Mouse (Mus musculus) heart, postnatal 0 days (tissue): ENCODE data around the gene Hist1h4c. TPM values are rescaled to one million over a fixed set of nuclear protein-coding genes. Genes with fewer than 3 reads are reported as not detected.
"Not testable (repeated sequence)": the region's sequence is repeated elsewhere in the genome, so short reads cannot be mapped to it uniquely, and the experiment has no call there.

Source experiments
- ATAC-seq: fragments of 200-750 bp; cut with Nextera tagmentation; 2 replicates; pipeline ENCODE4 v1.8.0; 2017; ENCODE audit warnings: low read depth, moderate number of reproducible peaks, moderate library complexity; ENCODE audit not compliant: insufficient read depth
- DNase-seq: peaks from one replicate; pipeline ENCODE4 v3.0.0-alpha.2; 2016; ENCODE audit warnings: low spot score
- H3K27ac ChIP-seq: fragments of 300-500 bp; sonication (generic); 2 replicates; pipeline ENCODE4 v1.5.1; 2014; ENCODE audit warnings: low read depth, mild to moderate bottlenecking
- H3K27me3 ChIP-seq: fragments of 300-500 bp; sonication (generic); 2 replicates; pipeline ENCODE4 v1.6.1; 2014; ENCODE audit warnings: low read length, mixed read lengths; ENCODE audit not compliant: control insufficient read depth, insufficient read depth
- H3K36me3 ChIP-seq: fragments of 300-500 bp; sonication (generic); replicated peaks from 2 replicates; pipeline ENCODE4 v1.6.1; 2014; ENCODE audit warnings: low read length, mixed read lengths; ENCODE audit not compliant: control insufficient read depth, insufficient read depth
- H3K4me1 ChIP-seq: fragments of 300-500 bp; sonication (generic); 2 replicates; pipeline ENCODE4 v1.6.1; 2014; ENCODE audit warnings: antibody characterized with exemption; ENCODE audit not compliant: control insufficient read depth, insufficient read depth
- H3K4me2 ChIP-seq: fragments of 300-500 bp; sonication (generic); 2 replicates; pipeline ENCODE4 v1.6.1; 2014; ENCODE audit warnings: low read depth, mild to moderate bottlenecking, low read length, moderate library complexity
- H3K4me3 ChIP-seq: fragments of 300-500 bp; sonication (generic); 2 replicates; pipeline ENCODE4 v1.5.1; 2014; ENCODE audit warnings: low read depth, low read length
- H3K9ac ChIP-seq: fragments of 300-500 bp; sonication (generic); replicated peaks from 2 replicates; pipeline ENCODE4 v1.6.1; 2014; ENCODE audit warnings: low read depth, low read length, mixed read lengths
- H3K9me3 ChIP-seq: fragments of 300-500 bp; sonication (generic); replicated peaks from 2 replicates; pipeline ENCODE4 v1.6.1; 2016; ENCODE audit warnings: low read length; ENCODE audit not compliant: control insufficient read depth
- CTCF ChIP-seq: IDR thresholded peaks from 2 replicates; pipeline ENCODE4 v1.5.1; 2016; ENCODE audit warnings: antibody characterized with exemption, control low read depth, low read depth
- EP300 ChIP-seq: IDR thresholded peaks from 2 replicates; pipeline ENCODE4 v1.6.1; 2016; ENCODE audit warnings: antibody characterized with exemption, low read depth
- WGBS: fragments of 180-500 bp; shearing (Covaris S2); extraction: QIAGEN DNeasy Blood & Tissue Kit; methylation state at CpG from one replicate; pipeline ENCODE4 v1.1.7; 2014; 5-methylcytosine and 5-hydroxymethylcytosine counted together
- polyA plus RNA-seq: library from polyadenylated mRNA; unstranded; fragments of >200 nt; fragmentation: Nextera tagmentation; extraction: Ambion mirVana; gene quantifications from 2 replicates; pipeline ENCODE4 v1.2.1, GENCODE M21; 2015
- total RNA-seq: library from RNA; depleted of rRNA; stranded (reverse); fragments of >200 nt; gene quantifications from 2 replicates; pipeline ENCODE4 v1.2.3, GENCODE M21; 2014; ENCODE audit warnings: low replicate concordance

Hist1h4c gene
- total and polyA plus RNA-seq, 2 experiments from 2014 or later: 1.7 to 1,607 TPM

- H3K27ac ChIP-seq: peak overlapping the region; percentile 97
- peak overlapping the region; percentile 54; the same call in 1 of the 2 replicates for H3K9ac ChIP-seq
- H3K36me3 ChIP-seq: no peaks in the 10 kb centered on the region
- peaks cover 15% of the 10 kb centered on the region; the same call in 1 of the 2 replicates for H3K4me1 ChIP-seq
- no peaks in the 10 kb centered on the region for H3K27me3 ChIP-seq
- DNase-seq: no peak
- WGBS: 56% methylated on average over 4 of the region's 4 CpGs
- peak overlapping the region; percentile 80 for H3K4me2 ChIP-seq
- TF ChIP-seq CTCF (no peak), EP300 (no peak)
- no peaks in the 10 kb centered on the region for H3K9me3 ChIP-seq
- H3K4me3 ChIP-seq: peak overlapping the region; percentile 57
- ATAC-seq: no peak
Measured at GRCm38 (mm10) chr13:23685966-23686365, 12.3 kb downstream of the Hist1h4c start.

- DNase-seq (peak; percentile 59), ATAC-seq (no peak)
- H3K27me3 ChIP-seq: no peaks in the 10 kb centered on the region
- H3K27ac ChIP-seq: peak overlapping the region; percentile 97
- H3K9ac ChIP-seq: peak overlapping the region; percentile 54
- H3K4me2 ChIP-seq: peak overlapping the region; percentile 80
- peaks cover 15% of the 10 kb centered on the region; the same call in 1 of the 2 replicates for H3K4me1 ChIP-seq
- no peaks in the 10 kb centered on the region for H3K36me3 ChIP-seq
- 9% methylated on average over 15 of the region's 15 CpGs for WGBS
- no peaks in the 10 kb centered on the region for H3K9me3 ChIP-seq
- peak overlapping the region; percentile 57 for H3K4me3 ChIP-seq
- TF ChIP-seq EP300 (no peak), CTCF (no peak)
Measured at GRCm38 (mm10) chr13:23685121-23685861, 13.0 kb downstream of the Hist1h4c start.

GRCm38 (mm10) chr13:23684295-23684945 lies 13.8 kb downstream of the Hist1h4c start:
- ATAC-seq (peak; percentile 20), DNase-seq (peak; percentile 86)
- H3K27me3 ChIP-seq, H3K9me3 ChIP-seq, H3K36me3 ChIP-seq: not testable (repeated sequence)
- Histone ChIP-seq H3K4me1 (peaks cover 15% of the 10 kb centered on the region; the same call in 1 of the 2 replicates), H3K27ac (peak overlapping the region; percentile 97), H3K9ac (peak overlapping the region; percentile 54), H3K4me2 (peak overlapping the region; percentile 80), H3K4me3 (peak overlapping the region; percentile 57)
- 0% methylated on average over 14 of the region's 37 CpGs for WGBS

GRCm38 (mm10) chr13:23683755-23684281 lies 14.4 kb downstream of the Hist1h4c start, which contains the start of the genes Hist1h2ac and Hist1h2bc:
Hist1h2ac (minus strand) TSS chr13:23683948.
Hist1h2bc (plus strand) TSS chr13:23684199.
- H3K4me1 ChIP-seq: peaks cover 15% of the 10 kb centered on the region; the same call in 1 of the 2 replicates
- H3K9me3 ChIP-seq: no peaks in the 10 kb centered on the region
- no peak for TF ChIP-seq CTCF
- TF ChIP-seq EP300: peak; percentile 76; the same call in 1 of the 2 replicates
- no peaks in the 10 kb centered on the region for H3K27me3 ChIP-seq
- peak within 1 kb of the TSS; percentile 57 for H3K4me3 ChIP-seq
- H3K36me3 ChIP-seq: no peaks in the 10 kb centered on the region
- peak; percentile 94 for ATAC-seq
- peak; percentile 100 for DNase-seq
- under 1% methylated on average over 26 of the region's 32 CpGs for whole genome bisulfite sequencing
- peak within 1 kb of the TSS; percentile 80 for H3K4me2 ChIP-seq
- H3K9ac ChIP-seq: peak within 1 kb of the TSS; percentile 54
- H3K27ac ChIP-seq: peak within 1 kb of the TSS; percentile 97

GRCm38 (mm10) chr13:23682947-23683754 lies 15.1 kb downstream of the Hist1h4c start:
- H3K36me3 ChIP-seq, H3K27me3 ChIP-seq, DNase-seq, H3K9me3 ChIP-seq: not testable (repeated sequence)
- H3K4me3 ChIP-seq: peak overlapping the region; percentile 57
- WGBS: 16% methylated on average over 12 of the region's 30 CpGs
- H3K27ac ChIP-seq: peak overlapping the region; percentile 97
- H3K9ac ChIP-seq: peak overlapping the region; percentile 52
- ATAC-seq: peak; percentile 54
- H3K4me2 ChIP-seq: peak overlapping the region; percentile 63
- H3K4me1 ChIP-seq: peaks cover 15% of the 10 kb centered on the region; the same call in 1 of the 2 replicates
